Mouse (Mus musculus): ENCODE data around the gene Stard3nl.

Stard3nl gene

GRCm38 (mm10) chr13:19395688-19396354 lies at the start of gene Stard3nl:
TSS of gene Stard3nl (minus strand) at chr13:19395795.
- TF ChIP-seq GATA4 (IDR thresholded peaks at IDR 0.05; ENCODE audit: insufficient replicate concordance, low read length): no peak

GRCm38 (mm10) chr13:19438040-19438439 lies 42.4 kb upstream of the Stard3nl start:
- no peak for TF ChIP-seq GATA4 (IDR thresholded peaks at IDR 0.05; ENCODE audit: insufficient replicate concordance, low read length)

- no peak for TF ChIP-seq GATA4 (IDR thresholded peaks at IDR 0.05; ENCODE audit: insufficient replicate concordance, low read length)
Measured at GRCm38 (mm10) chr13:19429812-19430370, 34.3 kb upstream of the Stard3nl start.

- no peak for TF ChIP-seq GATA4 (IDR thresholded peaks at IDR 0.05; ENCODE audit: insufficient replicate concordance, low read length)
Measured at GRCm38 (mm10) chr13:19428076-19428475, 32.5 kb upstream of the Stard3nl start.

GRCm38 (mm10) chr13:19424563-19424962 lies 29.0 kb upstream of the Stard3nl start:
- TF ChIP-seq GATA4 (IDR thresholded peaks at IDR 0.05; ENCODE audit: insufficient replicate concordance, low read length): no peak

- TF ChIP-seq GATA4 (IDR thresholded peaks at IDR 0.05; ENCODE audit: insufficient replicate concordance, low read length): no peak
Measured at GRCm38 (mm10) chr13:19422521-19422920, 26.9 kb upstream of the Stard3nl start.

- no peak for TF ChIP-seq GATA4 (IDR thresholded peaks at IDR 0.05; ENCODE audit: insufficient replicate concordance, low read length)
Measured at GRCm38 (mm10) chr13:19417885-19418521, 22.4 kb upstream of the Stard3nl start.

GRCm38 (mm10) chr13:19415894-19416531 lies 20.4 kb upstream of the Stard3nl start:
- TF ChIP-seq GATA4 (IDR thresholded peaks at IDR 0.05; ENCODE audit: insufficient replicate concordance, low read length): no peak

GRCm38 (mm10) chr13:19415337-19415736 lies 19.7 kb upstream of the Stard3nl start:
- no peak for TF ChIP-seq GATA4 (IDR thresholded peaks at IDR 0.05; ENCODE audit: insufficient replicate concordance, low read length)

- no peak for TF ChIP-seq GATA4 (IDR thresholded peaks at IDR 0.05; ENCODE audit: insufficient replicate concordance, low read length)
Measured at GRCm38 (mm10) chr13:19412334-19412939, 16.8 kb upstream of the Stard3nl start.

GRCm38 (mm10) chr13:19411886-19412285 lies 16.3 kb upstream of the Stard3nl start:
- no peak for TF ChIP-seq GATA4 (IDR thresholded peaks at IDR 0.05; ENCODE audit: insufficient replicate concordance, low read length)

GRCm38 (mm10) chr13:19410694-19411093 lies 15.1 kb upstream of the Stard3nl start:
- no peak for TF ChIP-seq GATA4 (IDR thresholded peaks at IDR 0.05; ENCODE audit: insufficient replicate concordance, low read length)

GRCm38 (mm10) chr13:19407953-19408352 lies 12.4 kb upstream of the Stard3nl start:
- no peak for TF ChIP-seq GATA4 (IDR thresholded peaks at IDR 0.05; ENCODE audit: insufficient replicate concordance, low read length)

GRCm38 (mm10) chr13:19404623-19405022 lies 9.0 kb upstream of the Stard3nl start:
- no peak for TF ChIP-seq GATA4 (IDR thresholded peaks at IDR 0.05; ENCODE audit: insufficient replicate concordance, low read length)
